Mouse (Mus musculus): ENCODE data around the gene Csrp3. TPM values are rescaled to one million over a fixed set of nuclear protein-coding genes. Genes with fewer than 3 reads are reported as not detected.

The Csrp3 gene
- polyA plus RNA-seq (2015; fragmentation: Nextera tagmentation; extraction: Ambion mirVana): 1,256 and 1,437 TPM in 2 replicates

- peak within 1 kb of the TSS; percentile 88 for H3K9ac ChIP-seq
- H3K4me3 ChIP-seq: peak within 1 kb of the TSS; percentile 64
- H3K4me2 ChIP-seq: peak within 1 kb of the TSS; percentile 75
- peaks cover 59% of the 10 kb centered on the region for H3K4me1 ChIP-seq
- 26% methylated on average over 11 of the region's 11 CpGs for WGBS
- H3K36me3 ChIP-seq: no peaks in the 10 kb centered on the region
- H3K27ac ChIP-seq (replicated peaks): peak within 1 kb of the TSS; percentile 95
- no peaks in the 10 kb centered on the region for H3K27me3 ChIP-seq (replicated peaks)
- ATAC-seq (ENCODE audit: extremely low read depth, insufficient number of reproducible peaks, low FRiP score, low TSS enrichment): peak; percentile 74; the same call in 1 of the 2 replicates
- H3K9me3 ChIP-seq: no peaks in the 10 kb centered on the region
These were observed at the start of gene Csrp3 for GRCm38 (mm10) chr7:48847820-48848650. Gene Csrp3, minus strand, starts transcription at chr7:48848033.

DNA sequence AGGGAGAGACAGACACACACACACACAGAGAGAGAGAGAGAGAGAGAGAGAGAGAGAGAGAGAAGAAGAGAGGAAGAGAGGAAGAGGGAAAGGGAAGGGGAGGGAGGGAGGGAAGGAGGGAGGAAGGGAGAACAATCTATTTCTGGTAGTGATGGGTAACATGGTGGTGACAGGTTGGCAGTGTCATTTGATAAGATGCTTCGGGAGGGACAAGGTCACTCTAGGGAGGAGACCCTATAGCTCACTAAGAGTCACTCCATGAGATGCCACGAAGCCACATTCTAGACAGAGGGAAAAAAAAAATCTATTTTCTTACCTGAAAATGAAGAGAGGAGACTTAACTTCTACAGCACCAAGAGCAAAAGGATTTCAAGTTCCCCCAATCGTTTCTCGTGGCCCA is 48.2 kb upstream of the Csrp3 start:
- H3K9ac ChIP-seq: peak overlapping the region; percentile 66
- peak overlapping the region; percentile 22 for H3K4me2 ChIP-seq
- H3K4me1 ChIP-seq: peaks cover 70% of the 10 kb centered on the region
- H3K9me3 ChIP-seq: no peaks in the 10 kb centered on the region
- no peaks in the 10 kb centered on the region for H3K27me3 ChIP-seq (replicated peaks)
- 31% methylated on average over 4 of the region's 4 CpGs for WGBS
- H3K36me3 ChIP-seq: no peaks in the 10 kb centered on the region
- H3K4me3 ChIP-seq: no peak overlapping the region
- ATAC-seq (ENCODE audit: extremely low read depth, insufficient number of reproducible peaks, low FRiP score, low TSS enrichment): no peak; the same call in 1 of the 2 replicates
- peak overlapping the region; percentile 87 for H3K27ac ChIP-seq (replicated peaks)

- H3K9me3 ChIP-seq: no peaks in the 10 kb centered on the region
- H3K4me1 ChIP-seq: peaks cover 67% of the 10 kb centered on the region
- 56% methylated on average over 4 of the region's 4 CpGs for WGBS
- no peak overlapping the region for H3K4me3 ChIP-seq
- H3K36me3 ChIP-seq: no peaks in the 10 kb centered on the region
- ATAC-seq (ENCODE audit: extremely low read depth, insufficient number of reproducible peaks, low FRiP score, low TSS enrichment): no peak
- peak overlapping the region; percentile 87 for H3K27ac ChIP-seq (replicated peaks)
- H3K9ac ChIP-seq: peak overlapping the region; percentile 66
- H3K27me3 ChIP-seq (replicated peaks): no peaks in the 10 kb centered on the region
- H3K4me2 ChIP-seq: peak overlapping the region; percentile 22
These were observed 47.6 kb upstream of the Csrp3 start for GRCm38 (mm10) chr7:48895475-48895874.

GRCm38 (mm10) chr7:48894763-48895162 is 46.9 kb upstream of the Csrp3 start:
- H3K4me1 ChIP-seq: peaks cover 60% of the 10 kb centered on the region
- no peak overlapping the region for H3K4me3 ChIP-seq
- H3K4me2 ChIP-seq: no peak overlapping the region
- no peaks in the 10 kb centered on the region for H3K9me3 ChIP-seq
- WGBS: 61% methylated on average over 6 of the region's 6 CpGs
- H3K9ac ChIP-seq: peak overlapping the region; percentile 66
- H3K27ac ChIP-seq (replicated peaks): peak overlapping the region; percentile 87
- ATAC-seq (ENCODE audit: extremely low read depth, insufficient number of reproducible peaks, low FRiP score, low TSS enrichment): no peak
- H3K36me3 ChIP-seq: no peaks in the 10 kb centered on the region
- H3K27me3 ChIP-seq (replicated peaks): no peaks in the 10 kb centered on the region

DNA sequence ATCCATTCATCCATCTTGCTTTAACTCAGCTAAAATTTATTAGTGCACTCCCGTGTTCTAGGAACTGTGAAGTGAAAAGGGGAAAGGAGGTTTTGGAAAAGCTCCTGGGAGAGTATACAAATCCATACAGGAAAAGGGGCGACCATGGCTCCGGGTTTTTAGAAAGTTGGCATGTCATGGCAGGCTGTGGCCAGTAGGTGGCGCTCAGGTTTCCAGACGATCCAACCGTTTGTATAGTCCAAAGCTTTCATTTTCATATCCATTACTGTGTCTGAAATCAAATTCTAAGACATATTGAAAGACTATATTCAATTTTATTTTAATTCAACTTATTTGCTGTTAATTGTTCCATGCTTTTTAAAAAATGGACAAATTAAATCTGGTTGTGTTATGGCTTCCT is 46.3 kb upstream of the Csrp3 start:
- Histone ChIP-seq H3K27me3 (replicated peaks) (no peaks in the 10 kb centered on the region), H3K9me3 (no peaks in the 10 kb centered on the region), H3K27ac (replicated peaks) (0 out of 2 replicates have a peak overlapping the region, but pooled peaks have one; percentile 87), H3K9ac (no peak overlapping the region), H3K4me2 (no peak overlapping the region), H3K36me3 (no peaks in the 10 kb centered on the region), H3K4me3 (no peak overlapping the region), H3K4me1 (peaks cover 55% of the 10 kb centered on the region)
- 2% methylated on average over 6 of the region's 6 CpGs for WGBS
- no peak for ATAC-seq (ENCODE audit: extremely low read depth, insufficient number of reproducible peaks, low FRiP score, low TSS enrichment)

GRCm38 (mm10) chr7:48893093-48893492 is 45.3 kb upstream of the Csrp3 start:
- no peak for ATAC-seq (ENCODE audit: extremely low read depth, insufficient number of reproducible peaks, low FRiP score, low TSS enrichment)
- Histone ChIP-seq H3K4me3 (no peak overlapping the region), H3K27ac (replicated peaks) (no peak overlapping the region), H3K4me1 (peaks cover 53% of the 10 kb centered on the region), H3K4me2 (no peak overlapping the region), H3K9me3 (no peaks in the 10 kb centered on the region), H3K36me3 (no peaks in the 10 kb centered on the region), H3K9ac (no peak overlapping the region), H3K27me3 (replicated peaks) (no peaks in the 10 kb centered on the region)
- 82% methylated on average over 7 of the region's 7 CpGs for WGBS

- no peaks in the 10 kb centered on the region for H3K36me3 ChIP-seq
- no peak overlapping the region for H3K4me3 ChIP-seq
- H3K9ac ChIP-seq: no peak overlapping the region
- no peak for ATAC-seq (ENCODE audit: extremely low read depth, insufficient number of reproducible peaks, low FRiP score, low TSS enrichment)
- H3K4me2 ChIP-seq: no peak overlapping the region
- H3K27me3 ChIP-seq (replicated peaks): no peaks in the 10 kb centered on the region
- WGBS: 66% methylated on average over 5 of the region's 5 CpGs
- H3K4me1 ChIP-seq: peaks cover 37% of the 10 kb centered on the region
- no peaks in the 10 kb centered on the region for H3K9me3 ChIP-seq
- no peak overlapping the region for H3K27ac ChIP-seq (replicated peaks)
These were observed 43.2 kb upstream of the Csrp3 start for GRCm38 (mm10) chr7:48891029-48891428.

GRCm38 (mm10) chr7:48888751-48889150 is 40.9 kb upstream of the Csrp3 start:
- no peaks in the 10 kb centered on the region for H3K36me3 ChIP-seq
- H3K4me3 ChIP-seq: no peak overlapping the region
- 0 out of 2 replicates have a peak overlapping the region, but pooled peaks have one; percentile 16 for H3K9ac ChIP-seq
- WGBS: 50% methylated on average over 2 of the region's 2 CpGs
- ATAC-seq (ENCODE audit: extremely low read depth, insufficient number of reproducible peaks, low FRiP score, low TSS enrichment): no peak; the same call in 1 of the 2 replicates
- peaks cover 25% of the 10 kb centered on the region for H3K4me1 ChIP-seq
- H3K27ac ChIP-seq (replicated peaks): no peak overlapping the region
- no peak overlapping the region for H3K4me2 ChIP-seq
- no peaks in the 10 kb centered on the region for H3K27me3 ChIP-seq (replicated peaks)
- no peaks in the 10 kb centered on the region for H3K9me3 ChIP-seq

GRCm38 (mm10) chr7:48887973-48888372 is 40.1 kb upstream of the Csrp3 start:
- H3K4me3 ChIP-seq: no peak overlapping the region
- no peak for ATAC-seq (ENCODE audit: extremely low read depth, insufficient number of reproducible peaks, low FRiP score, low TSS enrichment)
- H3K9ac ChIP-seq: peak overlapping the region; percentile 16

GRCm38 (mm10) chr7:48884266-48884611 is 36.4 kb upstream of the Csrp3 start:
- Histone ChIP-seq H3K9ac (no peak overlapping the region), H3K9me3 (no peaks in the 10 kb centered on the region), H3K36me3 (no peaks in the 10 kb centered on the region), H3K4me1 (peaks cover 33% of the 10 kb centered on the region), H3K4me3 (no peak overlapping the region), H3K27me3 (replicated peaks) (no peaks in the 10 kb centered on the region), H3K27ac (replicated peaks) (no peak overlapping the region), H3K4me2 (no peak overlapping the region)
- WGBS: 46% methylated on average over 5 of the region's 5 CpGs
- no peak for ATAC-seq (ENCODE audit: extremely low read depth, insufficient number of reproducible peaks, low FRiP score, low TSS enrichment)

More at GRCm38 (mm10) chr7:48887973-48888372, 40.1 kb upstream of the Csrp3 start:
- no peaks in the 10 kb centered on the region for H3K36me3 ChIP-seq
- H3K27ac ChIP-seq (replicated peaks): no peak overlapping the region
- peaks cover 25% of the 10 kb centered on the region for H3K4me1 ChIP-seq
- no peaks in the 10 kb centered on the region for H3K27me3 ChIP-seq (replicated peaks)
- no peaks in the 10 kb centered on the region for H3K9me3 ChIP-seq
- WGBS: 26% methylated on average over 8 of the region's 8 CpGs
- H3K4me2 ChIP-seq: no peak overlapping the region

GRCm38 (mm10) chr7:48883525-48884265 is 35.9 kb upstream of the Csrp3 start:
- no peaks in the 10 kb centered on the region for H3K9me3 ChIP-seq
- H3K36me3 ChIP-seq: peaks cover under 1% of the 10 kb centered on the region
- H3K4me2 ChIP-seq: no peak overlapping the region
- H3K9ac ChIP-seq: no peak overlapping the region
- H3K27ac ChIP-seq (replicated peaks): no peak overlapping the region
- no peak overlapping the region for H3K4me3 ChIP-seq
- no peak for ATAC-seq (ENCODE audit: extremely low read depth, insufficient number of reproducible peaks, low FRiP score, low TSS enrichment)
- WGBS: 84% methylated on average over 4 of the region's 4 CpGs
- no peaks in the 10 kb centered on the region for H3K27me3 ChIP-seq (replicated peaks)
- H3K4me1 ChIP-seq: peaks cover 33% of the 10 kb centered on the region
